Mouse (Mus musculus): Measurements from ENCODE around the gene Tmem11. TPM values are rescaled to one million over a fixed set of nuclear protein-coding genes. Genes with fewer than 3 reads are reported as not detected.
"Not testable (repeated sequence)": the region's sequence is repeated elsewhere in the genome, so short reads cannot be mapped to it uniquely, and the experiment has no call there.

The Tmem11 gene
- total and polyA plus RNA-seq, 2 experiments, result 19.8 to 67.8 TPM

DNA sequence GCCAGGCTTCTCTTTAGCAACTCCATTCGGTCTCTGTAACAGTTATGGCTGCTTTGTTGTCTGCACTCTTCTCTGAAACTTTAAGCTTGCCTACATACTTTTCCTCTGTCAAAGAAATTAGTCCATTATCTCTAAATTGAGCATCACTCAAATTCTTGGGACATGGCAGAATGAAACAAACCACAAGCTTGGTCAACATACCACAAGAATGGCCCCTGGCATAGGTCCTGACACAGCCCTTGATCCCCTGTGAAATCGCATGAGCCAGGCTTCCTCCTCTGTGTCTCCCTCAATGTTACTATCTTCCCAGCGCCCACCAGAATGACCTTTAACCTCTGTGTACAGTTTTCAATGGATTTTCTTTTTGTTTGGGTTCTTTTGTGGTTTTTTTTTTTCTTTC is 3.3 kb upstream of the Tmem11 start:
- H3K9ac ChIP-seq (ENCODE audit: low read depth, low read length), result no peak overlapping the region
- no peak overlapping the region for H3K4me3 ChIP-seq (ENCODE audit: insufficient read depth, low read depth, low read length)
- H3K27me3 ChIP-seq (ENCODE audit: control insufficient read depth, insufficient read depth, low read length), result no peaks in the 10 kb centered on the region
- WGBS, result 62% methylated on average over 3 of the region's 3 CpGs
- H3K27ac ChIP-seq (replicated peaks; ENCODE audit: insufficient read depth, low read depth, low read length), result no peak overlapping the region
- no peak for DNase-seq (ENCODE audit: extremely low read depth, low read depth, low spot score)
- peaks cover 4% of the 10 kb centered on the region for H3K4me1 ChIP-seq (ENCODE audit: control insufficient read depth, insufficient read depth, low read length)
- H3K79me2 ChIP-seq (ENCODE audit: control insufficient read depth, insufficient read depth, low read length), result peaks cover 4% of the 10 kb centered on the region; the same call in 1 of the 2 replicates
- H3K36me3 ChIP-seq (ENCODE audit: control insufficient read depth, insufficient read depth, low read length), result no peaks in the 10 kb centered on the region
- no peak for TF ChIP-seq CTCF (IDR thresholded peaks at IDR 0.05; ENCODE audit: low read depth, low read length)
- no peak for TF ChIP-seq POLR2A (IDR thresholded peaks at IDR 0.05; ENCODE audit: extremely low read depth, insufficient read depth, low read length)

DNA sequence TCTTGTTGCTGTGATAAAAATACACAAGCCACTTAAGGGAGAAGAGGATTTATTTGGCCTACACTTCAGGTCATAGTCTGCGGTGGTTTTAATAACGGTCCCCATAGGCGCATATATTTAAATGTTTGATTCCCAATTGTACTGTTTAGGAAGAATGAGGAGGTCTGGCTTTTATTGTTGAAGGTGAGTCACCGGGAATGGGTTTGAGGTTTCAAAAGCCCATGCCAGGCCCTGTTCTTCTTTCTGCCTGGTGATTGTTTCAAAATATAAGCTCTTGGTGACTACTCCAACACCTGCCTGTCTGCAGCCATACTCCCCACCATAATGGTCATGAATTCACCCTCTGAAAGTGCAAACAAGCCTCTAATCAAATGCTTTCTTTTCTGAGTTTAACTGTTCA is 1.5 kb upstream of the Tmem11 start:
- Histone ChIP-seq H3K36me3 (ENCODE audit: control insufficient read depth, insufficient read depth, low read length) (no peaks in the 10 kb centered on the region), H3K79me2 (ENCODE audit: control insufficient read depth, insufficient read depth, low read length) (peaks cover 19% of the 10 kb centered on the region; the same call in 1 of the 2 replicates), H3K27me3 (ENCODE audit: control insufficient read depth, insufficient read depth, low read length) (no peaks in the 10 kb centered on the region), H3K4me1 (ENCODE audit: control insufficient read depth, insufficient read depth, low read length) (peaks cover 18% of the 10 kb centered on the region), H3K9ac (ENCODE audit: low read depth, low read length) (no peak overlapping the region), H3K4me3 (ENCODE audit: insufficient read depth, low read depth, low read length) (no peak overlapping the region), H3K27ac (replicated peaks; ENCODE audit: insufficient read depth, low read depth, low read length) (no peak overlapping the region)
- no peak for DNase-seq (ENCODE audit: extremely low read depth, low read depth, low spot score)
- TF ChIP-seq POLR2A (IDR thresholded peaks at IDR 0.05; ENCODE audit: extremely low read depth, insufficient read depth, low read length), result no peak
- WGBS, result 93% methylated on average over 4 of the region's 4 CpGs

DNA sequence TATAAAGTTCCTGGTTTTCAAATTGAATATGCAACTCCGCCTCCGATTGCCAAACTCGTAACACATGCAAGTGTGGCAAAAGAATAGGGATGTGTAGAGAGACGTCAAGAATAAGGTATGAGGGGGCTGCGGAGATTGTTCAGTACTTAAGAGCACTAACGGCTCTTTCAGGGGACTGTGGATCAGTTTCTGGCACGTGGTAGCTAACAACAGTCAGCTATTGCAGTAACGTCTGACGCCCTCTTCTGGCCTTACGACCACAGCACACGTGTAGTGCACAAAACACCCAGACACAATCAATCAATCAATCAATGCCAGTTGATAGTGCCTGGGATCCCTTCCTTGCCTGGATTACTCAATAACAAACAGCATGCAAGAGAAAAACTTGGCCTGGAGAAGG is 351 bp upstream of the Tmem11 start:
- Histone ChIP-seq H3K9ac (ENCODE audit: low read depth, low read length) (peak overlapping the region; percentile 90), H3K27me3 (ENCODE audit: control insufficient read depth, insufficient read depth, low read length) (no peaks in the 10 kb centered on the region), H3K79me2 (ENCODE audit: control insufficient read depth, insufficient read depth, low read length) (peaks cover 31% of the 10 kb centered on the region; the same call in 1 of the 2 replicates), H3K4me1 (ENCODE audit: control insufficient read depth, insufficient read depth, low read length) (peaks cover 19% of the 10 kb centered on the region), H3K27ac (replicated peaks; ENCODE audit: insufficient read depth, low read depth, low read length) (peak overlapping the region; percentile 91), H3K4me3 (ENCODE audit: insufficient read depth, low read depth, low read length) (peak overlapping the region; percentile 79), H3K36me3 (ENCODE audit: control insufficient read depth, insufficient read depth, low read length) (no peaks in the 10 kb centered on the region)
- TF ChIP-seq CTCF (IDR thresholded peaks at IDR 0.05; ENCODE audit: low read depth, low read length) (peak; percentile 73), POLR2A (IDR thresholded peaks at IDR 0.05; ENCODE audit: extremely low read depth, insufficient read depth, low read length) (no peak)
- DNase-seq (ENCODE audit: extremely low read depth, low read depth, low spot score), result peak; percentile 97
- WGBS, result under 1% methylated on average over 11 of the region's 11 CpGs

DNA sequence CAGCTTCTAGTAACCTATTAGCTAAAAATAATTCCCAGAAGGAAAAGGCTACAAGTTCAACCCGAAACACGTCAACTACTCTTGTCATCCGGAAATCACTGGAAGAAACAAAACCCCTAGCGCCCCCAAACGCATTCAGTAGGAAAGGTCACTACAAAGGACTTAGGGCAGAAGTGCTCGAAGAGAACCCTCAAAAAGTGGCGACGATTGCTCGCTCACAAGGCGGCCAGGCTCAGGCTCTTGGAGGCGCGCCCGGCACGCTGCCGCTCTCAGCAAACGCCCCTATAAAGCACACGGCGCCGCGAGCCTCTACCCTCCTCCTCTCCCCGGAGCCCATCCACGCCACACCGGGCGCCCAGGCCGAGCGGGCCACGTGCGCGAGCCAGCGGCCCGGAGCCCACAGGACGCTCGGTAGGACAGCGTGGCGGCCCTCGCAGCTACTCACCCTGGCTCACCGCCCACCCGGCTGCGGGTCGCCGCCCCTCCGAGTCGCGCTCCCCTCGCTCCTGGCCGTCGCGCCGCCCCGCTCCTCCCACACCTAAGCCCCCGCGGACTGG is 938 bp downstream of the Tmem11 start:
- H3K79me2 ChIP-seq (ENCODE audit: control insufficient read depth, insufficient read depth, low read length), result peaks cover 39% of the 10 kb centered on the region; the same call in 1 of the 2 replicates
- H3K9ac ChIP-seq (ENCODE audit: low read depth, low read length), result peak overlapping the region; percentile 98
- peak overlapping the region; percentile 79 for H3K4me3 ChIP-seq (ENCODE audit: insufficient read depth, low read depth, low read length)
- no peaks in the 10 kb centered on the region for H3K36me3 ChIP-seq (ENCODE audit: control insufficient read depth, insufficient read depth, low read length)
- H3K27me3 ChIP-seq (ENCODE audit: control insufficient read depth, insufficient read depth, low read length), result no peaks in the 10 kb centered on the region
- H3K4me1 ChIP-seq (ENCODE audit: control insufficient read depth, insufficient read depth, low read length), result peaks cover 23% of the 10 kb centered on the region
- no peak for TF ChIP-seq POLR2A (IDR thresholded peaks at IDR 0.05; ENCODE audit: extremely low read depth, insufficient read depth, low read length)
- no peak for TF ChIP-seq CTCF (IDR thresholded peaks at IDR 0.05; ENCODE audit: low read depth, low read length)
- WGBS, result under 1% methylated on average over 47 of the region's 52 CpGs
- DNase-seq (ENCODE audit: extremely low read depth, low read depth, low spot score), result peak; percentile 81
- peak overlapping the region; percentile 84 for H3K27ac ChIP-seq (replicated peaks; ENCODE audit: insufficient read depth, low read depth, low read length)

DNA sequence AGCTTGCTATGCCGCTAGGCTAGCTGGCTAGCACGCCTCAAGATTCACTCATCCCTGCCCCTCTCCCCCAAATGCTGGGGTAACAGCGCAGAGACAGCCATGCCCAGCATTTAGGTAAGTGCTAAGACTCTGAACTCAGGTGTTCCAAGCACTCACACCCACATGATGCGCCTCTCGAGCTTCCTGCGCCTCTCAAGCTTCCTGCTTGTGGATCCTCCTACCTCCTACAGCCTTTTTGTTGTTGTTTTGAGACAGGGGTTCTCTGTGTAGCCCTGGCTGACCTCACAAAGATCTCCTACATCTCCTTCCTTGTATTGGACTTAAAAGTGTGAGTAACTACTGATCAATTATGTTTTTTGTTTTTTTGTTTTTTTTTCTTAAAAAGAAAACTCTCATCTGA is 6.0 kb downstream of the Tmem11 start:
- Histone ChIP-seq H3K27me3 (ENCODE audit: control insufficient read depth, insufficient read depth, low read length) (no peaks in the 10 kb centered on the region), H3K9ac (ENCODE audit: low read depth, low read length) (no peak overlapping the region), H3K4me1 (ENCODE audit: control insufficient read depth, insufficient read depth, low read length) (peaks cover 35% of the 10 kb centered on the region), H3K4me3 (ENCODE audit: insufficient read depth, low read depth, low read length) (no peak overlapping the region), H3K79me2 (ENCODE audit: control insufficient read depth, insufficient read depth, low read length) (peaks cover 63% of the 10 kb centered on the region; the same call in 1 of the 2 replicates), H3K27ac (replicated peaks; ENCODE audit: insufficient read depth, low read depth, low read length) (no peak overlapping the region), H3K36me3 (ENCODE audit: control insufficient read depth, insufficient read depth, low read length) (no peaks in the 10 kb centered on the region)
- TF ChIP-seq POLR2A (IDR thresholded peaks at IDR 0.05; ENCODE audit: extremely low read depth, insufficient read depth, low read length), result no peak
- TF ChIP-seq CTCF (IDR thresholded peaks at IDR 0.05; ENCODE audit: low read depth, low read length), result no peak
- no peak for DNase-seq (ENCODE audit: extremely low read depth, low read depth, low spot score)
- 78% methylated on average over 6 of the region's 6 CpGs for WGBS

DNA sequence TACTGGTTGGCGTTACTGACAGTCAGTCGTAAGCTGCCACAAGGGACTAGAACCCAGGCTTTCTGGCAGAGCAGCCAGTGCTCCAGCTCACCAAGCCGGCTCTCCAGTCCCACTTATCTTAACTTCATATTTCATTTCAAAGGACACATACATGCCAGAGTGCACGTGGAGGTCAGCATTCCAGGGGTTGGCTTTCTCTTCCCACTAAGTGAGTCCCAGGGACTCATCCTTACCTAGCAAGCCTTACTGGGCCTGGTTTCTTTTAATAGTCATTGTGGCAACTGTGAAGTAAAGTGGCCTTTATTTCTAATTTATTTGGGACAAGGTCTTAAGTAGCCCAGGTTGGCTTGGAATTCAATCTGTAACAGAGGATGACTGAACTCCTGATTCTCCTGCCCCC is 7.7 kb downstream of the Tmem11 start:
- 70% methylated on average over 4 of the region's 4 CpGs for WGBS
- H3K36me3 ChIP-seq (ENCODE audit: control insufficient read depth, insufficient read depth, low read length), result no peaks in the 10 kb centered on the region
- peaks cover 40% of the 10 kb centered on the region for H3K4me1 ChIP-seq (ENCODE audit: control insufficient read depth, insufficient read depth, low read length)
- no peak overlapping the region for H3K4me3 ChIP-seq (ENCODE audit: insufficient read depth, low read depth, low read length)
- no peak for DNase-seq (ENCODE audit: extremely low read depth, low read depth, low spot score)
- H3K9ac ChIP-seq (ENCODE audit: low read depth, low read length), result no peak overlapping the region
- H3K79me2 ChIP-seq (ENCODE audit: control insufficient read depth, insufficient read depth, low read length), result peaks cover 65% of the 10 kb centered on the region
- no peak for TF ChIP-seq CTCF (IDR thresholded peaks at IDR 0.05; ENCODE audit: low read depth, low read length)
- no peak for TF ChIP-seq POLR2A (IDR thresholded peaks at IDR 0.05; ENCODE audit: extremely low read depth, insufficient read depth, low read length)
- H3K27me3 ChIP-seq (ENCODE audit: control insufficient read depth, insufficient read depth, low read length), result no peaks in the 10 kb centered on the region
- no peak overlapping the region for H3K27ac ChIP-seq (replicated peaks; ENCODE audit: insufficient read depth, low read depth, low read length)

DNA sequence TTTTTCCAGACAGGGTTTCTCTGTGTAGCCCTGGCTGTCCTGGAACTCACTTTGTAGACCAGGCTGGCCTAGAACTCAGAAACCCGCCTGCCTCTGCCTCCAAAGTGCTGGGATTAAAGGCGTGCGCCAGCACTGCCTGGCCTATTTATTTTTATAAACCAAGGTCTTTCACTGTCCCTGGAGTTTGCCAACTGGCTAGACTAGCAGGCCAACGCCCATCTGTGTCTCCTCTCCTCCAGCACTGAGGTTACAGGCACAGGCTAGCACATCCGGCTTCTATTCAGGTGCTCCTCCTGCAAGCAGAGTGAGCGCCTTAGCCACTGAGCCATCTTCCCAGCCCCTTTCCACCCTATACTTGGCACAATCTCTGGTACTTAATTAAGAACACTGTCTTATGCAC is 9.6 kb downstream of the Tmem11 start:
- not testable (repeated sequence) for H3K27me3 ChIP-seq (ENCODE audit: control insufficient read depth, insufficient read depth, low read length); H3K4me3 ChIP-seq (ENCODE audit: insufficient read depth, low read depth, low read length); H3K36me3 ChIP-seq (ENCODE audit: control insufficient read depth, insufficient read depth, low read length); H3K9ac ChIP-seq (ENCODE audit: low read depth, low read length)
- peaks cover 48% of the 10 kb centered on the region for H3K4me1 ChIP-seq (ENCODE audit: control insufficient read depth, insufficient read depth, low read length)
- H3K27ac ChIP-seq (replicated peaks; ENCODE audit: insufficient read depth, low read depth, low read length), result 0 out of 2 replicates have a peak overlapping the region, but pooled peaks have one; percentile 7
- 43% methylated on average over 6 of the region's 6 CpGs for WGBS
- peak; percentile 66 for DNase-seq (ENCODE audit: extremely low read depth, low read depth, low spot score)
- peaks cover 62% of the 10 kb centered on the region for H3K79me2 ChIP-seq (ENCODE audit: control insufficient read depth, insufficient read depth, low read length)

Data from liver, adult 2 months (tissue).